ENCODE assay signal across 8 mouse cellular contexts in the genomic region with DNA sequence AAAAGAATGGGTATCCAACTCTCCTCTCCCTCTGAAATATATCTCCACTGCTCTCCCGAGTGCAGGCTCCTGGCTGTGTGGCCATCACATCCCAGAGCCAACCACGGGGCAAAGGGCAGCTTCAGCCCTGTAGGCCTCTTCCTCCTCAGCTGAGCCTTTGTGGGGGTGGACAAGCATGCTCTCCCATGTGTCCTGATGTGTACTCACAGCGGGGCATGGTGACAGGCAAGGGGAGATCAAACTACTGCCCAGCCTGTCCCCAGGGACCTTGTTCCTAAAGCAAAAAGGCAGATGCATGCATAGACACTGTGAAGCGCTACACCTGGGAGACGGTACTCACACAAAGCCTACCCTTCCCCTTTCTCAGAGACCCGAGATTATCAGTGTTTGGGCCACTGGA. TPM values are rescaled to one million over a fixed set of nuclear protein-coding genes. Genes with fewer than 3 reads are reported as not detected.
DNase-seq lines count a peak whose midpoint lies in the region; ATAC-seq and TF ChIP-seq lines count a peak whose summit lies in the region.
"Had no signal": no experiment of that assay in that cellular context is flagged by ENCODE, and none has a peak within 500 bp of the region (broad histone marks: within the 10 kb centered on the region; RNA-seq: fewer than 3 reads in every experiment).

No protein-coding gene starts in this region.

- no peak for TF ChIP-seq CTCF in lung, embryonic 14.5 days (IDR thresholded peaks at IDR 0.05; ENCODE audit: low read depth)
- TF ChIP-seq CTCF in intestine, postnatal 0 days (IDR thresholded peaks at IDR 0.05; ENCODE audit: low read depth): no peak

- H3K4me2 ChIP-seq in lung, embryonic 14.5 days: no peak overlapping the region
- H3K4me2 ChIP-seq in intestine, postnatal 0 days (replicated peaks; ENCODE audit: low read depth): no peak overlapping the region

- no peak overlapping the region for H3K9ac ChIP-seq in lung, embryonic 14.5 days
- H3K9ac ChIP-seq in intestine, postnatal 0 days (ENCODE audit: low read depth, low read length): no peak overlapping the region

- H3K27me3 ChIP-seq in lung, embryonic 14.5 days (ENCODE audit: insufficient read depth, low read length): no peaks in the 10 kb centered on the region
- H3K27me3 ChIP-seq in intestine, postnatal 0 days (replicated peaks; ENCODE audit: control insufficient read depth, insufficient read depth, low read length): no peaks in the 10 kb centered on the region

- H3K27ac ChIP-seq in lung, embryonic 14.5 days (ENCODE audit: low read depth): no peak overlapping the region
- H3K27ac ChIP-seq in intestine, postnatal 0 days (ENCODE audit: low read depth, low read length): no peak overlapping the region

- peak; percentile 18 for ATAC-seq in lung, embryonic 14.5 days (ENCODE audit: insufficient read depth)
- ATAC-seq in erythroid progenitor cell, adult 5-6 weeks (replicated peaks; ENCODE audit: low FRiP score, poor library complexity, severe bottlenecking): 0 out of 2 replicates have a peak, but pooled peaks have one; percentile 2
- ATAC-seq in intestine, postnatal 0 days: peak; percentile 46
- peak; percentile 22 for ATAC-seq in megakaryocyte, adult 5-6 weeks (ENCODE audit: poor library complexity, severe bottlenecking)

- 72% methylated on average over 6 of the region's 6 CpGs for WGBS in lung, embryonic 14.5 days
- WGBS in intestine, postnatal 0 days: 68% methylated on average over 6 of the region's 6 CpGs

- no peak overlapping the region for H3K4me3 ChIP-seq in lung, embryonic 14.5 days (ENCODE audit: low read depth, low read length)
- H3K4me3 ChIP-seq in intestine, postnatal 0 days (ENCODE audit: low read depth, low read length): no peak overlapping the region

- DNase-seq in lung, embryonic 14.5 days: no peak
- DNase-seq in lung, postnatal 36 days: no peak
- no peak for DNase-seq in embryo, embryonic 9.5 days (ENCODE audit: extremely low spot score)
- DNase-seq in layer of hippocampus, adult 11-12 months (ENCODE audit: low spot score): no peak

- H3K4me1 ChIP-seq in lung, embryonic 14.5 days (ENCODE audit: insufficient read depth): no peaks in the 10 kb centered on the region
- H3K4me1 ChIP-seq in intestine, postnatal 0 days (replicated peaks; ENCODE audit: control insufficient read depth, insufficient read depth, low read length): peaks cover 8% of the 10 kb centered on the region

- peaks cover 56% of the 10 kb centered on the region for H3K36me3 ChIP-seq in lung, embryonic 14.5 days (ENCODE audit: insufficient read depth)
- H3K36me3 ChIP-seq in intestine, postnatal 0 days (ENCODE audit: control insufficient read depth, insufficient read depth): peaks cover 59% of the 10 kb centered on the region

- peaks cover 20% of the 10 kb centered on the region for H3K9me3 ChIP-seq in lung, embryonic 14.5 days (ENCODE audit: low read depth, low read length)
- H3K9me3 ChIP-seq in intestine, postnatal 0 days (ENCODE audit: control insufficient read depth): no peaks in the 10 kb centered on the region

RNA-seq across cellular contexts. Expression of gene Hjurp, which starts 17.3 kb away (rescaled TPM):
- 215 and 225 TPM in 2 replicates for polyA plus RNA-seq in lung, embryonic 14.5 days (2014; fragmentation: Nextera tagmentation; extraction: Ambion mirVana)
- total RNA-seq in erythroid progenitor cell, adult 5-6 weeks (2015; ENCODE audit: low replicate concordance): 297 and 306 TPM in 2 replicates
- 349 and 388 TPM in 2 replicates for total RNA-seq in erythroid progenitor cell, adult 5-6 weeks (2017; ENCODE audit: low replicate concordance)
- polyA plus RNA-seq in intestine, postnatal 0 days (2015; fragmentation: Nextera tagmentation; extraction: Ambion mirVana): 29.1 and 30.8 TPM in 2 replicates
- 99.8 and 112 TPM in 2 replicates for total RNA-seq in megakaryocyte, adult 5-6 weeks (2015)
- total RNA-seq in megakaryocyte, adult 5-6 weeks (2017): 174 and 189 TPM in 2 replicates

RNA-seq across cellular contexts. Expression of gene Trpm8, which starts 17.3 kb away (rescaled TPM):
- 0.18 TPM in 1 of 2 replicates, not detected in the other for polyA plus RNA-seq in lung, embryonic 14.5 days (2014; fragmentation: Nextera tagmentation; extraction: Ambion mirVana)
- total RNA-seq in erythroid progenitor cell, adult 5-6 weeks (2015; ENCODE audit: low replicate concordance): not detected in 2 replicates
- total RNA-seq in erythroid progenitor cell, adult 5-6 weeks (2017; ENCODE audit: low replicate concordance): not detected in 2 replicates
- polyA plus RNA-seq in intestine, postnatal 0 days (2015; fragmentation: Nextera tagmentation; extraction: Ambion mirVana): not detected in 2 replicates
- not detected in 2 replicates for total RNA-seq in megakaryocyte, adult 5-6 weeks (2015)
- total RNA-seq in megakaryocyte, adult 5-6 weeks (2017): not detected in 2 replicates
- polyA plus RNA-seq: intestine, embryonic 14.5 days had no signal

RNA-seq across cellular contexts. Expression of gene Mroh2a, which starts 33.3 kb away (rescaled TPM):
- 2.1 and 2.7 TPM in 2 replicates for polyA plus RNA-seq in lung, embryonic 14.5 days (2014; fragmentation: Nextera tagmentation; extraction: Ambion mirVana)
- not detected in 2 replicates for total RNA-seq in erythroid progenitor cell, adult 5-6 weeks (2015; ENCODE audit: low replicate concordance)
- 0.30 and 0.64 TPM in 2 replicates for total RNA-seq in erythroid progenitor cell, adult 5-6 weeks (2017; ENCODE audit: low replicate concordance)
- 0.29 and 0.94 TPM in 2 replicates for polyA plus RNA-seq in intestine, postnatal 0 days (2015; fragmentation: Nextera tagmentation; extraction: Ambion mirVana)
- total RNA-seq in megakaryocyte, adult 5-6 weeks (2015): 0.47 and 1.2 TPM in 2 replicates
- total RNA-seq in megakaryocyte, adult 5-6 weeks (2017): 0.28 and 0.37 TPM in 2 replicates

RNA-seq across cellular contexts. Expression of gene Ugt1a1, which starts 48.4 kb away (rescaled TPM):
- polyA plus RNA-seq in lung, embryonic 14.5 days (2014; fragmentation: Nextera tagmentation; extraction: Ambion mirVana): 0.16 TPM in 1 of 2 replicates, not detected in the other
- total RNA-seq in erythroid progenitor cell, adult 5-6 weeks (2015; ENCODE audit: low replicate concordance): 0.72 TPM in 1 of 2 replicates, not detected in the other
- total RNA-seq in erythroid progenitor cell, adult 5-6 weeks (2017; ENCODE audit: low replicate concordance): 3.9 TPM in 1 of 2 replicates, not detected in the other
- polyA plus RNA-seq in intestine, postnatal 0 days (2015; fragmentation: Nextera tagmentation; extraction: Ambion mirVana): 80.7 and 84.0 TPM in 2 replicates
- total RNA-seq in megakaryocyte, adult 5-6 weeks (2015): 0.29 and 1.1 TPM in 2 replicates
- 0.37 TPM in 1 of 2 replicates, not detected in the other for total RNA-seq in megakaryocyte, adult 5-6 weeks (2017)

RNA-seq across cellular contexts. Expression of gene Dnajb3, which starts 54.5 kb away (rescaled TPM):
- polyA plus RNA-seq in lung, embryonic 14.5 days (2014; fragmentation: Nextera tagmentation; extraction: Ambion mirVana): 6.2 and 8.2 TPM in 2 replicates
- total RNA-seq in erythroid progenitor cell, adult 5-6 weeks (2015; ENCODE audit: low replicate concordance): 49.0 and 58.7 TPM in 2 replicates
- 8.7 and 28.2 TPM in 2 replicates for total RNA-seq in erythroid progenitor cell, adult 5-6 weeks (2017; ENCODE audit: low replicate concordance)
- polyA plus RNA-seq in intestine, postnatal 0 days (2015; fragmentation: Nextera tagmentation; extraction: Ambion mirVana): 11.5 and 13.7 TPM in 2 replicates
- 0.66 TPM in 1 of 2 replicates, not detected in the other for total RNA-seq in megakaryocyte, adult 5-6 weeks (2015)
- total RNA-seq in megakaryocyte, adult 5-6 weeks (2017): not detected in 2 replicates
